Mouse (Mus musculus) left cerebral cortex, postnatal 10 days (tissue): ENCODE data around the gene Patj. TPM values are rescaled to one million over a fixed set of nuclear protein-coding genes. Genes with fewer than 3 reads are reported as not detected.

ENCODE experiments used
- DNase-seq, 2 experiments: peaks; one replicate each; pipeline ENCODE4 v3.0.0; 2021 to 2022; ENCODE audit warnings: low spot score in 2 of 2, mixed read lengths in 1 of 2; ENCODE audit errors: extremely low spot score in 1 of 2
- intact Hi-C: fragments of 180-260 bp; cut with DNase I; formaldehyde crosslinking; loops from one replicate; pipeline ENCODE4 v1.15.1; 2025
- total RNA-seq, 2 experiments: library from RNA; stranded (reverse); gene quantifications; 2 replicates each; pipeline ENCODE4 v1.2.3; 2021

Gene Patj
- total RNA-seq, 2 experiments from 2014 or later, result 7.7 to 8.1 TPM

- DNase-seq, result no peak
- intact Hi-C loops, result no loop called here
Measured at GRCm38 (mm10) chr4:98556449-98556848, 160.9 kb downstream of the Patj start.

- intact Hi-C loops, result no loop called here
- DNase-seq, result no peak
Measured at GRCm38 (mm10) chr4:98557192-98557591, 161.6 kb downstream of the Patj start.

GRCm38 (mm10) chr4:98560196-98560830, 164.7 kb downstream of the Patj start:
- intact Hi-C loops, result no loop called here

GRCm38 (mm10) chr4:98563082-98563481, 167.5 kb downstream of the Patj start:
- intact Hi-C loops, result no loop called here

More at GRCm38 (mm10) chr4:98560196-98560830, 164.7 kb downstream of the Patj start:
- DNase-seq, result no peak

GRCm38 (mm10) chr4:98563506-98564195, 168.1 kb downstream of the Patj start:
- DNase-seq, result peak in 1 of 2 experiments; percentile 60
- intact Hi-C loops, result no loop called here

More at GRCm38 (mm10) chr4:98563082-98563481, 167.5 kb downstream of the Patj start:
- no peak for DNase-seq

- intact Hi-C loops, result no loop called here
- DNase-seq, result no peak
Measured at GRCm38 (mm10) chr4:98564196-98564865, 168.7 kb downstream of the Patj start.

- intact Hi-C loops, result no loop called here
- DNase-seq, result no peak
Measured at GRCm38 (mm10) chr4:98566741-98567140, 171.2 kb downstream of the Patj start.

GRCm38 (mm10) chr4:98567457-98567856, 171.9 kb downstream of the Patj start:
- intact Hi-C loops, result no loop called here
- no peak for DNase-seq

GRCm38 (mm10) chr4:98569904-98570303, 174.3 kb downstream of the Patj start:
- no peak for DNase-seq
- intact Hi-C loops, result no loop called here

- no peak for DNase-seq
- intact Hi-C loops, result no loop called here
Measured at GRCm38 (mm10) chr4:98577275-98577674, 181.7 kb downstream of the Patj start.

- DNase-seq, result no peak
- intact Hi-C loops, result no loop called here
Measured at GRCm38 (mm10) chr4:98577957-98578541, 182.5 kb downstream of the Patj start.

- intact Hi-C loops, result no loop called here
- no peak for DNase-seq
Measured at GRCm38 (mm10) chr4:98581456-98581855, 185.9 kb downstream of the Patj start.

- DNase-seq, result no peak
- intact Hi-C loops, result no loop called here
Measured at GRCm38 (mm10) chr4:98584023-98584422, 188.4 kb downstream of the Patj start.

- DNase-seq, result no peak
- intact Hi-C loops, result no loop called here
Measured at GRCm38 (mm10) chr4:98586303-98586702, 190.7 kb downstream of the Patj start.

- no peak for DNase-seq
- intact Hi-C loops, result no loop called here
Measured at GRCm38 (mm10) chr4:98587686-98588085, 192.1 kb downstream of the Patj start.

GRCm38 (mm10) chr4:98593961-98594360, 198.4 kb downstream of the Patj start:
- intact Hi-C loops, result no loop called here
- no peak for DNase-seq

- DNase-seq, result no peak
- intact Hi-C loops, result no loop called here
Measured at GRCm38 (mm10) chr4:98598546-98598971, 203.0 kb downstream of the Patj start.

GRCm38 (mm10) chr4:98599358-98599757, 203.8 kb downstream of the Patj start:
- no peak for DNase-seq
- intact Hi-C loops, result no loop called here

GRCm38 (mm10) chr4:98603131-98603530, 207.5 kb downstream of the Patj start:
- intact Hi-C loops, result no loop called here
- DNase-seq, result no peak

- intact Hi-C loops, result no loop called here
- no peak for DNase-seq
Measured at GRCm38 (mm10) chr4:98610501-98610900, 214.9 kb downstream of the Patj start.
